Mouse (Mus musculus) liver, embryonic 14.5 days (tissue): ENCODE measurements around the gene Unk.

Source experiments
- CTCF ChIP-seq: IDR thresholded peaks from 2 replicates; pipeline ENCODE4 v1.5.1; 2016; ENCODE audit warnings: antibody characterized with exemption, low read depth, control low read depth
- EP300 ChIP-seq: IDR thresholded peaks from 2 replicates; pipeline ENCODE4 v1.6.1; 2016; ENCODE audit warnings: antibody characterized with exemption, low read depth

DNA sequence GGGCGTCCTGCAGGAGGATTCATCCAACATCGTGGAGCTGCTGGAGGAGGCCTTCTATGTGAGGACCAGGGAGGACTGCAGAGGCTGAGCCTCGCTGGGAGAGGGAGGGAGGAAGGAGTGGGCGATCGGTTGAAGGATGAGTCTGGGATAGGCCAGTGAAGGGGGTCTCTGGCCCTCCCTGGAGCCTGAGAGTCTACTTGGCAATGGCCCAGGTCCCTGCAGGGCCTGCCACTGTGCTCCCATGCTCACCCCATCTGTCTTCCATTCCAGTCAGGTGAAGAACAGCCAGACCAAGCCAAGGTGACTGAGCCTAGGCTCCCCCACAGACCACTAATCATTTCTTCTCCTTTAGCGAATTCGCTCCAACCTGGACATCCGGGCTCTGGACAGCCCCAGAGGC lies 46.8 kb upstream of the Unk start:
- TF ChIP-seq CTCF (no peak), EP300 (no peak)
